Mouse (Mus musculus) mesoderm, embryonic 11.5 days (tissue): Measurements from ENCODE around the gene Soat2.

ENCODE experiments used
- DNase-seq: peaks from one replicate; pipeline ENCODE4 v3.0.0-alpha.2; 2012; ENCODE audit warnings: low read depth, low spot score

Gene Soat2

DNA sequence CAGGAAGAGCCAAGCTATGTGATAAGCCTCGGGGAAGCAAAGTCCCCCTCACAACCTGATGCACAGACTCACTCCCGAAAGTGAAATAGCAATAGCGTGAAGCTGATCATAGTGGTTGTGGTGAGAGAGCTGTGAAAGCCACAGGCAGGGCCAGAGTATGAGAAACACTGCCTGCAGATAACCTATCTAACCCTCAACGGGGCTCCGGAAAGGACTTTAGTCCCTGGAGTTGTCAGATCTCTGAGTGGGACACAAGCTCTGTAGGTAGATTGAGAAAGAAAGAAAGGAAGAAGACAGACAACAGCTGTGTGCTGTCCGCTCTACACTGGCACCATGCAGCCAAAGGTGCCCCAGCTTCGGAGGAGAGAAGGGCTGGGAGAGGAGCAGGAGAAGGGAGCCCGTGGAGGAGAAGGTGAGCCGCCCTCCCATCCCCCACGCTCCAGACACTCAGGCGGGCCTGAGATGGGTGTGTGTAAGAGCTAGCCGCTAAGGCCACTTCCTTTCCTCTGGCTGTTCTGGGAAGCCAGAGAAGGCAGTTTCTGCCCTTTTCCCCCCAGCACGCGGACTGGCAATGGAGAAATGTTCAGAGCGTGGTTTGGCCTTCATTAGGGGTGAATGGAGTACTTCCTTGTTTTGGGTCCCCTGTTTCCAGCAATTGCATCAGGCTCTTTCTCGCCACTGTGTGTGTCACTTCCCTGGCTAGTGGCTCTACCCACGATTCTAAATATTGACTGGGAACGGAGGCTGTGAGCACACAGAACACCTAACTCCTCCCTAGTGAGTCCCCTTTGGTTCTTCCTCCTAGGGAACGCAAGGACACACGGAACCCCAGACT is at the start of gene Soat2:
Gene Soat2, plus strand, starts transcription at position 226 of the 835 bp plus-strand sequence.
- DNase-seq = no peak

DNA sequence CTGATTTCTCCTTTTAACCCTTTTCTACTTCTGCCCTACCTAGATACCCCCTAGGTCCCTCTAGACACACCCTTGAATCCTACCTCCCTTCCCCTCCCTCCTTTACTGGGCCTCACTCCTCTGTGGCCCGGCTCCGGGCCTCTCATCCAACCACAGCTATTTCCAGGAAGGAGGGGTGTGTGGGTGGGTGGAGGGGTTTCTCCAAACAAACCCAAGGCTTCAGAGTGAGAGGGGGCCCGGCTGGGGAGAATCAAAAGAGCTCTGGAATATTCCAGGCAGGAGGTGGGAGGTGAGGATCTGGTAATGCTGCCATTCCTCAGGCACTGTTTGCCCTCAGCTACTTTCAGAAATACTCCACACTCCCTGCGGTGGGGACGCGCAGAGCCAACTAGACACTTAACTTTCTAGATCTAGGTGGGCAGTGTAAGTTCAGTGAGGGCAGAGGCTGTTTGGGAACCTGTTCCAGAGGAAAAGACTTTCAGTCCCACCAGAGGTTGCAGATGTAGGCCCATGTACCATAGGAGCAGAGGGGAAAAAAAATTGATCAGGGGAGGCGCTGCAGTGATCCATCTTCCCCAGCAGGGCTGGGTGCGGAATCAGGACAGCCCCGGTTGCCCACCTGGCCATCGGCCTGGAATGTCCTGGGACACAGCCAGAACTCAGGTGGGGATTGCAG is 49.2 kb upstream of the Soat2 start:
- no peak for DNase-seq

GRCm38 (mm10) chr15:102101672-102102541 is 48.4 kb upstream of the Soat2 start:
- DNase-seq = no peak

GRCm38 (mm10) chr15:102102548-102103121 is 47.7 kb upstream of the Soat2 start:
- DNase-seq = no peak

DNA sequence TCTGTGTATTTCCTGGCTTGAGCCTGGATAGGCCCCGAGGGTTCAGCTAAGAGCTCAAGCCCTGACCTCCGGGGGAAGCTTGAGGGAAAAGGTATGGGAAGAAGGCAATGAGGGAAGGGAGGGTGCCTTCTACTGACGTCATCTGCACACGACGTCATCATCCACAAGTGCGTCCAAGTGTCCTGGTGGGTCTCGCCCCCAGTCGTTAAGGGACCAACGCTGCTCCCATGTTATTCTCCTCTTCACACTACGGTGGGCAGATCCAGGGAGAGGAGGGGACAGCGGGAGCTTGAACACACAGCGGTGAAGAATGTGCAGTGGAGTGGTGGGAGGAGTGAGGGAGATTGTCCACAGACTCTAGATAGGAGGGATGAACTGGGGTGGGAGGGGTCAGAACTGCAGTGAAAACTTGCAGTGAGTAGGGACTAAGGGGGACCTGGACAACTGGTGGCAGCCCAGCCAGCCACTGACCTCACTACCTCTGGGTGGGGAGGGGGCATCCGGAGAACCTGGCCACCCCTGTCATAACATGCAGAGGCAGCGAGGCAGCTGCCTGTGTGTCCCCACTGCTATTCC is 46.9 kb upstream of the Soat2 start:
- no peak for DNase-seq

DNA sequence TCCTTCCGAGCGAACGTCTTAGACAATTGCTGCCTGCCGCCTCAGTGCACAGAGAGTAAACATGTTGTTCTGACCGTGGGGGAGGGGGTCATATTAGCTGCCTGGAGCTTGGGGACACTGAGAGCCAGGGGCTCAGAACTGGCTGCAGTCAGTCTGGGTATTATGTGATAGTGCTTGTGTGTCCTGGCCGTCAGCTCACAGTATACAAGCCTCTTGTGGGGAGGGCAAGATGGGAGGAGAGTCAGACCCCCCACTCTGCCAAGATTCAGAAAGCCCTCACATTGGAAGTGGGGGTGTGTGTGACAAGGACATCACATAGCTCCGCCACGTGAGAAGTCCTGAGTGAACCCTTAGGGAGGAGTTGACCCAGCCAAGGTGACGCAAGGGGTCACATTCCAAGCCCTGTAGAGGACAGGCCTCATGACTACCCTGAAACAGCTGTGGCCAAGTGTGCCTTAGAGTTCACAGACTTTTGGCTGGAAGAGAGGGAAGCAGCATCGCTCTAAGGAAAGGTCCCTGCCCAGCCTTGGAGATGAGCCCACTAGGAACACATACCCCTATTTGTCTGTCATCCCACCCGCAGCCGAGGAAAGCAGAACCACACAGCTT is 46.3 kb upstream of the Soat2 start:
- DNase-seq = peak; percentile 68

- no peak for DNase-seq
Measured at GRCm38 (mm10) chr15:102105360-102105759, 45.0 kb upstream of the Soat2 start.

GRCm38 (mm10) chr15:102105764-102106730 is 44.3 kb upstream of the Soat2 start:
- no peak for DNase-seq

DNA sequence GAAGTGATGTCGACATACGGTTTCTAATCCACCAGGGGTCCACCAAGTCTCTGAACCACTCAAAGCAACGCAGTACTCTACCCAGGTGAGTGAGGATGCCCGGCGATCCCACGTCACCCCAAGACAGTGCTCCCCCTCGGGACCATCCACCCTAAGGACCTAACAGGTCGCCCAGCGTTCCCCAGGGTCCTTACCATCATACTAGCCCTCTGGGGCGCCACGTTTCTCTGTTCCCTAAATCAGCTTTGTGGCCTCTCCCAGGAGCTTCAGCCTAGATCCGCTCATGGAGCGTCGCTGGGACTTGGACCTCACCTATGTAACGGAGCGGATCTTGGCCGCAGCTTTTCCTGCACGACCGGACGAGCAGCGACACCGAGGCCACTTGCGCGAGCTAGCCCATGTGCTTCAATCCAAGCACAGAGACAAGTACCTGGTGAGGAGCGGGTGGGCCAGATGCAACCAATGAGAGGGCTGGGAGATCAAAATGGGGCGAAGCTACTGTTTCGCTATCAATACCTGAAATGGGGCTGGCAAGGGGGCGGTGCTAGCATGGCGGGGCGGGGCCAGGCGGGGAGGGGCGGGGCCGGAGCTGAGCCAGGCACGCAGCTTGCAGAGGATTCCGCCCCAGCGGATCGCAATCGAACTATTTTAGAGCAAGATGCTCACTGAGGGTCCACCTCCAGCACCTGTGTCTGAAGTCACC is 43.4 kb upstream of the Soat2 start:
- DNase-seq = no peak

DNA sequence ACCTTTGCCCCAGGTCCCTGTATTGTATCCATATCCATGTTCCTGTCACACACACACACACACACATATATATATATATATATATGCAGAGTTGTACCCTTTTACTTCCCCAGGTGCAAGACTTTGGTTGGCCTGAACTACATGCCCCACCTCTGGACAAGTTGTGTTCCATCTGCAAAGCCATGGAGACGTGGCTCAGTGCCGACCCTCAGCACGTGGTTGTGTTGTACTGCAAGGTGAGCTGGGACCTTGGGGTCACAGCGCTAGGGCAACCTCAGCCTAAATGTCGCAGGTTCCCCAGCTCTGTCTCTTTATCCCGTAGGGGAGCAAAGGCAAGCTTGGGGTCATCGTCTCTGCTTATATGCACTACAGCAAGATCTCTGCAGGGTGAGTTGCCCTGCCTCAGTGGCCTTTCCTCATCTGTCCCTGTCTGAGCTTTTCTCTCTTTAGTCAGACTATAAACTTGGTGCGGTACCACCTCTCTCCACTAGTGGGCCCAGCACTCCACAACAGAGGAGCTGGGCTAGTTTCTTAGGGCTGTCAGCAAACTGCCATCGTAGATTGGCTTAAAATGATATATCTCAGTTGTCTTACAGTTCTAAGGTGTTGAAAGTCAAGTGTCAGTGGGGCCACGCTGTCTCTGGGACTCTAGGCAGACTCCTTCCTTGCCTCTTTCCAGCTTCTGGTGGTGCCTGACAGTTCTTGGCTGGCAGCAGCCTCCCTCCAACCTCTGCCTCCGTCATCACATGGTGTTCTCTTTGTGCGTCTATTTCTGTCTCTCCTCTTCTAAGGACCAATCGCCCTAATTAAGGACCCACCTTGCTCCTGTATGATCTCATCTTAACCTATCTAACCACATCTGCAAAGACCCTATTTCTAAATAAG is 42.4 kb upstream of the Soat2 start:
- peak; percentile 77 for DNase-seq

DNA sequence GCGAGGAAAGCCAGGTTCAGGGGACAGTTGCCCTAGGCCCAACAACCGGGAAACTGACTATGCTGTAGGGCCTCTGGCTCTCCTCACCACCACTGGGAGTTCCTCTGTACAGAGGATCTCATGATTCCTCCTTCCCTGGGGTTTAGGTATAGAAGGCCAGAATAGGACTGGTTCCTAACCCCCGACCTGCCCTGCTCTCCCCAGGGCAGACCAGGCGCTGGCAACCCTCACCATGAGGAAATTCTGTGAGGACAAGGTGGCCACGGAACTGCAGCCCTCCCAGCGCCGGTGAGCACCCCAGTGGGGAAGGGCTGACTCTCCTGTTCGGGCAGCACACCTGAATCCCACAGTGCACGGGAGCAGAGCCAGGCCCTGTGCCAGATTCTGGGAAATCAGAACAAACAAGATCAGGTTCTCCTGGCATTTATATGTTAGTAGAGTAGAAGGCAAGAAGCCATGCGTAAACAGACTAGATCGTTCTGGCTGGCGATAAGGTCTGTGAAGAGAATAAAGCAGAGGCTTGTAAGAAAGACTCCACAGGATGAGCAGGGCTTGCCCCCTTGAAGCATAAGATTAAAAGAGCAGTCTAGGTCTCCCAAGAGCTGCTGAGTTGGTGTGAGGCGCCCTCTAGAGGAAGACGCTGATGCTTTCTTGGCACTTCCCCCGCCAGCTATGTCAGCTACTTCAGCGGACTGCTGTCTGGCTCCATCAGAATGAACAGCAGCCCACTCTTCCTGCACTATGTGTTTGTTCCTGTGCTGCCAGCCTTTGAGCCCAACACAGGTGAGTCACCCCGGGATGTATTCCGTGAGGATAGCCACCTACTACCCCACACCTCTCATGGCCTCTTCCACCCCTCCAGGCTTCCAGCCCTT is 41.4 kb upstream of the Soat2 start:
- peak; percentile 79 for DNase-seq

DNA sequence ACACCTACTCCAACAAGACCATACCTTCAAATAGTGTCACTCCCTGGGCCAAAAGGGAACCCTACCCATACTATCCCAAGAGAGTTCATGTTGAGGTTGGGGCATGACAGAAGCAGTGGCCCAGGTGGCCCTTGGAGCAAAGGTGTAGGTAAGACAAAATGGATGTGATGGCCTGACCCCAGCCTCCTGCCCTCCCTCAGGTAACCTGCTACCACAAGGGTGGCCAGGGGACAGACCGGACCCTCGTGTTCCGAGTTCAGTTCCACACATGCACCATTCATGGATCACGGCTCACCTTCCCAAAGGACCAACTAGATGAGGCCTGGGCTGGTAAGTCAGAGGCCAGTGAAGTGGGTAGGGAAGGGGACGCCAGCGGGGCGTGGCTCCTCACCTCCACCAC is 40.1 kb upstream of the Soat2 start:
- no peak for DNase-seq

DNA sequence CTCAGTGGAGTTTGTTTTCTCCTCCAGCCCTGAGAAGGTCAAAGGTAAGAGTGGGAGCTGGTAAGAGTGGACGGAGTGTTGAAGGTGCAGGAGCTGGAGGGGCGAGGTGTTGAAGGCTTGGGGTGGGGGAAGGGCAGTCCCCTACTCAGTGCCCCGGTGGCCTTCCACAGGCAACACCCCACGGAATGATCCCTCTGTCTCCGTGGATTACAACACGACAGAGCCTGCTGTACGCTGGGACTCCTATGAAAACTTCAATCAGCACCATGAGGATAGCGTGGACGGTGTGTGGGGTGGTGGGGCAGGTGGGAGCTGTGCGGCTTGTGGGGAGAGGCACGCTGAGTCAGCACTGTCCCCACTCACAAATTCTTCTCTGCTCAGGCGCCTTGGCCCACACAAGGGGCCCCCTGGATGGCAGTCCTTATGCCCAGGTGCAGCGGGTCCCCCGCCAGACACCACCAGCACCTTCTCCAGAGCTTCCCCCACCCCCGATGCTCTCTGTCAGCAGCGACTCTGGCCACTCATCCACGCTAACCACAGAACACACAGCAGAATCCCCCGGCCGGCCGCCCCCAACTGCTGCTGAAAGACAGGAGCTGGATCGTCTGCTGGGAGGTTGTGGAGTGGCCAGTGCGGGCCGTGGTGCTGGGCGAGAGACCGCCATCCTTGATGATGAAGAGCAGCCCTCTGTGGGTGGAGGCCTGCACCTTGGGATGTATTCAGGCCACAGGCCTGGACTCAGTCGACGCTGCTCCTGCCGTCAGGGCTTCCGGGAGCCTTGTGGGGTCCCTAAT is 39.4 kb upstream of the Soat2 start:
- DNase-seq = no peak

DNA sequence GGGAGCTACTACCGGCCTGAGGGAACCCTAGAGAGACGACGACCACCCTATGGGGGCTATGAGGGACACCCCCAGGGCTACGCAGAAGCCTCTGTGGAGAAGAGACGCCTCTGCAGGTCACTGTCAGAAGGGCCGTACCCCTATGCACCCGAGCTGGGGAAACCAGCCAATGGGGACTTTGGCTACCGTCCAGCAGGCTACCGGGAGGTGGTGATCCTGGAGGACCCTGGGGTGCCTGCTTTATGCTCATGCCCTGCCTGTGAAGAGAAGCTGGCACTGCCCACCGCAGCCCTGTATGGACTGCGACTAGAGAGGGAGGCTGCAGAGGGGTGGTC is 38.9 kb upstream of the Soat2 start:
- DNase-seq = no peak

DNA sequence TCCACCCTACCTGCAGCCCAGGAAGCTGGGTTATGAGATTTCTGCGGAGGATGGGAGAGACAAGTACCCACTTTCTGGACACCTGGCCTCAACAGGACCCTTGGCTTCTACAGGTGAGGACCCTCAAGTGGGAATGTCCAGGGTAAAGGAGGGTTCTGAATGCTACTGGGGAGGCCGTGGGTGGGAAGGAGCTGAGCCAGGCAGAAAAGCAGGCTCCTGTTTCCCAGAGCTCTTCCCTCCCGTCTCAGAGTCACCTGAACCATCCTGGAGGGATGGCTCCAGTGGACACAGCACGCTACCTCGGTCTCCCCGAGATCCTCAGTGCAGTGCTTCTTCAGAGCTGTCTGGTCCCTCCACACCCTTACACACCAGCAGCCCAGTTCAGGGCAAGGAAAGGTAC is 38.1 kb upstream of the Soat2 start:
- no peak for DNase-seq

GRCm38 (mm10) chr15:102112827-102113226 is 37.5 kb upstream of the Soat2 start:
- no peak for DNase-seq

GRCm38 (mm10) chr15:102113674-102114073 is 36.7 kb upstream of the Soat2 start:
- DNase-seq = no peak
